Mouse (Mus musculus) limb, embryonic 15.5 days (tissue): ENCODE measurements around the gene Crb1. TPM values are rescaled to one million over a fixed set of nuclear protein-coding genes. Genes with fewer than 3 reads are reported as not detected.
"Not testable (repeated sequence)": the region's sequence is repeated elsewhere in the genome, so short reads cannot be mapped to it uniquely, and the experiment has no call there.

ENCODE experiments used
- ATAC-seq: fragments of 200-750 bp; cut with Nextera tagmentation; 2 replicates; pipeline ENCODE4 v1.8.0; 2017; ENCODE audit warnings: low read depth, moderate TSS enrichment; ENCODE audit not compliant: insufficient number of reproducible peaks, low FRiP score, low TSS enrichment
- H3K27ac ChIP-seq: fragments of 300-500 bp; sonication (generic); 2 replicates; pipeline ENCODE4 v1.5.1; 2015; ENCODE audit warnings: moderate library complexity, mild to moderate bottlenecking, inconsistent platforms
- H3K27me3 ChIP-seq: fragments of 300-500 bp; sonication (generic); 2 replicates; pipeline ENCODE4 v1.6.1; 2015; ENCODE audit warnings: inconsistent platforms
- H3K36me3 ChIP-seq: fragments of 300-500 bp; sonication (generic); 2 replicates; pipeline ENCODE4 v1.6.1; 2015; ENCODE audit warnings: inconsistent platforms
- H3K4me1 ChIP-seq: fragments of 300-500 bp; sonication (generic); 2 replicates; pipeline ENCODE4 v1.6.1; 2015; ENCODE audit warnings: inconsistent platforms
- H3K4me2 ChIP-seq: fragments of 300-500 bp; sonication (generic); 2 replicates; pipeline ENCODE4 v1.6.1; 2015; ENCODE audit warnings: mild to moderate bottlenecking, inconsistent platforms
- H3K4me3 ChIP-seq: fragments of 300-500 bp; sonication (generic); 2 replicates; pipeline ENCODE4 v1.5.1; 2015; ENCODE audit warnings: mild to moderate bottlenecking, inconsistent platforms
- H3K9ac ChIP-seq: fragments of 300-500 bp; sonication (generic); 2 replicates; pipeline ENCODE4 v1.6.1; 2015; ENCODE audit warnings: inconsistent platforms
- H3K9me3 ChIP-seq: fragments of 300-500 bp; sonication (generic); 2 replicates; pipeline ENCODE4 v1.6.1; 2016; ENCODE audit warnings: inconsistent platforms
- WGBS: fragments of 180-500 bp; shearing (Covaris S2); methylation state at CpG from one replicate; pipeline ENCODE4 v1.1.7; 2015; 5-methylcytosine and 5-hydroxymethylcytosine counted together
- polyA plus RNA-seq: library from polyadenylated mRNA; unstranded; fragments of >200 nt; fragmentation: Nextera tagmentation; extraction: Ambion mirVana; gene quantifications from 2 replicates; pipeline ENCODE4 v1.2.1, GENCODE M21; 2015

The Crb1 gene
- polyA plus RNA-seq, 1 experiment from 2014 or later: not detected

DNA sequence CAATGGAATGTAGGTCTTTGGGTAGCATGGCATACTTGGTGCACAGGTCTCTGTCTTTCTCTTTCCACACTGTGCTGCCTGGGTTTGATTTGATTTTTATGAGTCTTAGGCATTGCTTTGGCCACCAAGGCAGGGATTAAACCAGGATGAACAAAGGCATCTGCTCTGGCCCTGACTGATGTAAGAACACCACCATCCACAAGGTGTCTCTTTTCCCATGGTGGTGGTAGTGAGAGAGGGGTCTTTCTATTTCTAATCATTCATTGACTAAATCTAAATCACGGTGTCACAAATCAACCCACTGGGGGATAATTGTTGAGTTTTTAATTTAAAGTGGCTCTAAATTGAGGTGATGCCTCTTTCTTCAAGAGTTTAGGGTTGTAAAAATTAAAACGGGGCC, 51.5 kb downstream of the Crb1 start:
- ATAC-seq: no peak
- 34% methylated on average over 2 of the region's 2 CpGs for WGBS
- H3K9me3 ChIP-seq: no peaks in the 10 kb centered on the region

GRCm38 (mm10) chr1:139319798-139320197, 57.1 kb downstream of the Crb1 start:
- ATAC-seq: no peak

More for the DNA sequence above, 51.5 kb downstream of the Crb1 start:
- H3K4me3 ChIP-seq: no peak overlapping the region
- no peak overlapping the region for H3K9ac ChIP-seq
- no peak overlapping the region for H3K27ac ChIP-seq
- H3K4me2 ChIP-seq: no peak overlapping the region
- H3K36me3 ChIP-seq: no peaks in the 10 kb centered on the region
- H3K27me3 ChIP-seq: no peaks in the 10 kb centered on the region
- no peaks in the 10 kb centered on the region for H3K4me1 ChIP-seq

GRCm38 (mm10) chr1:139314297-139314874, 62.5 kb downstream of the Crb1 start:
- WGBS: 73% methylated on average over 4 of the region's 4 CpGs
- H3K27ac ChIP-seq: no peak overlapping the region
- no peaks in the 10 kb centered on the region for H3K27me3 ChIP-seq
- H3K36me3 ChIP-seq: no peaks in the 10 kb centered on the region
- H3K4me3 ChIP-seq: no peak overlapping the region
- no peaks in the 10 kb centered on the region for H3K9me3 ChIP-seq
- no peak overlapping the region for H3K4me2 ChIP-seq
- ATAC-seq: no peak
- no peaks in the 10 kb centered on the region for H3K4me1 ChIP-seq
- no peak overlapping the region for H3K9ac ChIP-seq

More at GRCm38 (mm10) chr1:139319798-139320197, 57.1 kb downstream of the Crb1 start:
- no peaks in the 10 kb centered on the region for H3K36me3 ChIP-seq
- 13% methylated on average over 6 of the region's 6 CpGs for WGBS
- H3K4me3 ChIP-seq: no peak overlapping the region
- no peak overlapping the region for H3K4me2 ChIP-seq
- no peaks in the 10 kb centered on the region for H3K9me3 ChIP-seq
- no peak overlapping the region for H3K27ac ChIP-seq
- H3K9ac ChIP-seq: no peak overlapping the region
- H3K4me1 ChIP-seq: no peaks in the 10 kb centered on the region
- no peaks in the 10 kb centered on the region for H3K27me3 ChIP-seq

DNA sequence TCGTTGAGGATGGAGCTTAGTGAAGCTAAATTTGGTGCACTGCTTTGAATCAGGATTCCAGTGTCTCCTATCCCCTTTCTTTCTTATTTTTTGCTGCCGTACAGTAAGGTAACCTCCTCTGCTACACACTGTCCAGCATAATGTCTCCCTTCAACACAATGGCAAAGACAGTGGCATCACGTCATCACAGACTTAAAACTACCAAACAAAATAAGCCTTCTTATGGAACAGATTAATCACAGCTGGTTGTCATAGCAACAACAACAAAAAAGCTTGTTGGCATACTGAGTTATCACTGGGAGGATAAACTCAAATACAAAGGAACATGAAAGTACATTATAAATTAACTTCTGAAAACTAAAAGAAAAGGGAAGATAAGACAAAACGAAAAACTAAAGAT, 68.0 kb downstream of the Crb1 start:
- WGBS: 76% methylated on average over 4 of the region's 4 CpGs

DNA sequence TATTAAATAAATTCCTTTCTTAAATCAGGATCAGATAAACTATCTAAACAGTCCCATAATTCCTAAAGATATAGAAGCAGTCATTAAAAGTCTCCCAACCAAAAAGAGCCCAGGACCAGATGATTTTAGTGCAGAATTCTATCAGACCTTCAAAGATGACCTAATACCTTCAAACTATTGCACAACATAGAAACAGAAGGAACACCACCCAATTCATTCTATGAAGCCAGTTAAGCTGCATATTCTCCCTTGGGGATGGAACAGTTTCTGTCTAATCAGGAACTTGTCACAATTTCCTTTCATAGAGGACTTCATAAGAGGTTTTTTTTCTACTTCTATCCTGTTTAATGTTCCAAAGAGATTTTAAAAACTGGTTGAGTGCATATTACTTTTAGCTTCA, 74.4 kb downstream of the Crb1 start:
- H3K9me3 ChIP-seq, H3K27me3 ChIP-seq, H3K27ac ChIP-seq, H3K36me3 ChIP-seq, H3K4me3 ChIP-seq, ATAC-seq, H3K9ac ChIP-seq, H3K4me2 ChIP-seq, H3K4me1 ChIP-seq: not testable (repeated sequence)

More for the DNA sequence above, 68.0 kb downstream of the Crb1 start:
- no peaks in the 10 kb centered on the region for H3K27me3 ChIP-seq
- H3K4me1 ChIP-seq: no peaks in the 10 kb centered on the region
- no peak overlapping the region for H3K9ac ChIP-seq
- no peak overlapping the region for H3K4me3 ChIP-seq
- no peak overlapping the region for H3K27ac ChIP-seq
- no peak for ATAC-seq
- no peaks in the 10 kb centered on the region for H3K9me3 ChIP-seq
- H3K4me2 ChIP-seq: no peak overlapping the region
- no peaks in the 10 kb centered on the region for H3K36me3 ChIP-seq

- Histone ChIP-seq H3K9ac (no peak overlapping the region), H3K9me3 (no peaks in the 10 kb centered on the region), H3K36me3 (no peaks in the 10 kb centered on the region), H3K27me3 (no peaks in the 10 kb centered on the region), H3K27ac (no peak overlapping the region), H3K4me2 (no peak overlapping the region), H3K4me3 (no peak overlapping the region), H3K4me1 (no peaks in the 10 kb centered on the region)
- 88% methylated on average over 5 of the region's 5 CpGs for WGBS
- ATAC-seq: no peak
These were observed 75.1 kb downstream of the Crb1 start for GRCm38 (mm10) chr1:139301830-139302229.

GRCm38 (mm10) chr1:139292023-139292422, 84.9 kb downstream of the Crb1 start:
- Histone ChIP-seq H3K4me1 (no peaks in the 10 kb centered on the region), H3K9ac (no peak overlapping the region), H3K27me3 (no peaks in the 10 kb centered on the region), H3K4me2 (no peak overlapping the region), H3K27ac (no peak overlapping the region), H3K36me3 (no peaks in the 10 kb centered on the region), H3K9me3 (no peaks in the 10 kb centered on the region), H3K4me3 (no peak overlapping the region)
- WGBS: 59% methylated on average over 4 of the region's 4 CpGs
- no peak for ATAC-seq

DNA sequence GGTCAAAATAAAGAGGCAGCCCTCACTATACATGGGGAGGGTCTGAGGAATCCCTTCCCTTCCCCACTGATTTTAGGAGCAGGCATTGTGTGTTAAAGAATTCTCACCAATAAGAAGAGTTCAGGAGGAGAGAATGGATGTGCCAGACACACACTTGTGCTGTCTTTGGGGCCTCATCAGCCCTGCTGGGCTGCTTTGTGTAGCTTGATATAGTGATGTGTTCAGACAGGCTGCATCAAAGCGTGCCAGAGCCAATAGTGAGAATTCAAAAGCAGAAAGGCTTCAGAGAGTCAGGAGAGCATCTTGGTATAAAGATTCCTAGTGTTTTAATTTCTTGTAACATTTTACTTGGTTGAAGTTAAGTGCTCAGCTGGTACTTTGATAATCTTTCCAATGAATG, 85.3 kb downstream of the Crb1 start:
- Histone ChIP-seq H3K27ac (no peak overlapping the region), H3K4me3 (no peak overlapping the region), H3K27me3 (no peaks in the 10 kb centered on the region), H3K9ac (no peak overlapping the region), H3K4me1 (no peaks in the 10 kb centered on the region), H3K36me3 (no peaks in the 10 kb centered on the region), H3K4me2 (no peak overlapping the region), H3K9me3 (no peaks in the 10 kb centered on the region)
- no peak for ATAC-seq
- 65% methylated on average over 1 of the region's 1 CpGs for WGBS

DNA sequence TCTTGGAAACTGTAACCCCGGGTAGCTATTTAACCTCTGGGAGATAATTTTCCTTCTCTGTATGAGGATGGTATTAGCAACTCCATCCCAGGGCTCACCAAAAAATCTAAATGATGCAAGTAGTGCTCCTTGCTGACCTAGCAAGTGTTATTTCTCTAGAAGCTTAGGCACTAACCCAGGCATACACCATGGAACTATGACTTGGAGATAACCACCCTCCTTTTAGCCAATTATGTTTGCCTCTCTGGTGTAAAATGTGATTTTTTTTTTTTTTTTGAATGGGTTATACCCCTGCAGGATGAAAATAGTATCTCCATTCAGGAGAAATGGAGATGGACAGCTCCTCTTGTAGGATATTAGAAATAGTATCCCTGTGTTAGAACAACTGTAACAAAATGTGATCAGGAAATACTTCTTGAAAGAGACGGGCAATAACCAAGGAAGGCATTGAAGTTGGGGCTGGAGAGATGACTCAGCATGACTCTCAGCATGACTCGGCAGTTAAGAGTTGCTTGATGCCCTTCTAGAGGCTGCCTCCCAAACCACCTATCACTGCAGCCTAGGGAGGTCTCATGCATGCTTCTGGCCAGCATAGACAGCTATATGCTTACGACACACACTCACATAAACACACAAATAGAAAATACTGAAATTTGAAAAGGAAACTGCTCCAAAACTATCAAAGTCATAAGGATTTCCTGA, 100.1 kb downstream of the Crb1 start:
- Histone ChIP-seq H3K4me3 (no peak overlapping the region), H3K27me3 (no peaks in the 10 kb centered on the region), H3K4me1 (no peaks in the 10 kb centered on the region), H3K9me3 (no peaks in the 10 kb centered on the region), H3K27ac (no peak overlapping the region), H3K4me2 (no peak overlapping the region), H3K9ac (no peak overlapping the region), H3K36me3 (no peaks in the 10 kb centered on the region)
- ATAC-seq: no peak
- 75% methylated on average over 4 of the region's 4 CpGs for WGBS

- no peak overlapping the region for H3K9ac ChIP-seq
- no peaks in the 10 kb centered on the region for H3K27me3 ChIP-seq
- ATAC-seq: no peak
- no peaks in the 10 kb centered on the region for H3K9me3 ChIP-seq
- WGBS: 13% methylated on average over 6 of the region's 6 CpGs
- no peak overlapping the region for H3K4me2 ChIP-seq
- no peaks in the 10 kb centered on the region for H3K4me1 ChIP-seq
- no peak overlapping the region for H3K27ac ChIP-seq
- no peak overlapping the region for H3K4me3 ChIP-seq
- H3K36me3 ChIP-seq: no peaks in the 10 kb centered on the region
These were observed 109.1 kb downstream of the Crb1 start for GRCm38 (mm10) chr1:139267844-139268243.

- Histone ChIP-seq H3K9ac (no peak overlapping the region), H3K4me2 (no peak overlapping the region), H3K4me3 (no peak overlapping the region), H3K27me3 (no peaks in the 10 kb centered on the region), H3K4me1 (no peaks in the 10 kb centered on the region), H3K9me3 (no peaks in the 10 kb centered on the region), H3K27ac (no peak overlapping the region), H3K36me3 (no peaks in the 10 kb centered on the region)
- ATAC-seq: no peak
- 89% methylated on average over 1 of the region's 1 CpGs for WGBS
These were observed 112.7 kb downstream of the Crb1 start for GRCm38 (mm10) chr1:139264245-139264644.

DNA sequence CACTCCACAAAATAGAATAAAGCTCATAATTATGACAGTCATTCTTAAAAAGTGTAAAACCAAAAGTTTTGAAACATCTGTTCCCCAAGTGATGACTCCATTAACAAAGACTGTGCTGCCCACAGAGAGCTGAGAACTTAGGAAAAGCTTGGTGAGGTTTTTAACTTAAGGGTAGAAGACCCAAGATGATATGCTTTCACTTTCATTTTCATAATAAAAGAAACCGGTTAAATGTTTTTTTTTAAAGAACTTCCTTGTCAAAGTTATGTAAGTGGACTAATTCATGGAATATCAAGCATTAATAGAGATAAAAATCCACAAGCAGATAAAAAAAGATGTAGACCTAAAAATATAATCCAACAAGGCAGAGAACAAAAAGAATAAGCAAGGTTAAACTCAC, 113.7 kb downstream of the Crb1 start:
- Histone ChIP-seq H3K4me3 (no peak overlapping the region), H3K4me1 (no peaks in the 10 kb centered on the region), H3K27me3 (no peaks in the 10 kb centered on the region), H3K9me3 (no peaks in the 10 kb centered on the region), H3K27ac (no peak overlapping the region), H3K4me2 (no peak overlapping the region), H3K36me3 (no peaks in the 10 kb centered on the region), H3K9ac (no peak overlapping the region)
- ATAC-seq: no peak
- WGBS: 60% methylated on average over 1 of the region's 1 CpGs
